Mouse (Mus musculus) neural tube, embryonic 15.5 days (tissue): ENCODE measurements at regions not wholly inside any gene's neighbourhood (a gene's known extent, or its start where the extent isn't known, plus 50 kb on each side); places are given as distances from the start of the nearest gene placed in this dataset.

Experiments
- ATAC-seq: fragments of 200-750 bp; cut with Nextera tagmentation; 2 replicates; pipeline ENCODE4 v1.8.0; 2017; ENCODE audit warnings: mild to moderate bottlenecking, moderate TSS enrichment, moderate library complexity; ENCODE audit not compliant: low FRiP score
- H3K27ac ChIP-seq: fragments of 300-500 bp; sonication (generic); replicated peaks from 2 replicates; pipeline ENCODE4 v1.5.1; 2015; ENCODE audit warnings: mild to moderate bottlenecking, inconsistent platforms
- H3K27me3 ChIP-seq: fragments of 300-500 bp; sonication (generic); replicated peaks from 2 replicates; pipeline ENCODE4 v1.6.1; 2015; ENCODE audit warnings: inconsistent platforms
- H3K36me3 ChIP-seq: fragments of 300-500 bp; sonication (generic); 2 replicates; pipeline ENCODE4 v1.6.1; 2015; ENCODE audit warnings: inconsistent platforms
- H3K4me1 ChIP-seq: fragments of 300-500 bp; sonication (generic); 2 replicates; pipeline ENCODE4 v1.6.1; 2015; ENCODE audit warnings: inconsistent platforms
- H3K4me2 ChIP-seq: fragments of 300-500 bp; sonication (generic); 2 replicates; pipeline ENCODE4 v1.6.1; 2015; ENCODE audit warnings: inconsistent platforms, mild to moderate bottlenecking, moderate library complexity
- H3K4me3 ChIP-seq: fragments of 300-500 bp; sonication (generic); replicated peaks from 2 replicates; pipeline ENCODE4 v1.5.1; 2015; ENCODE audit warnings: mild to moderate bottlenecking, inconsistent platforms
- H3K9ac ChIP-seq: fragments of 300-500 bp; sonication (generic); replicated peaks from 2 replicates; pipeline ENCODE4 v1.6.1; 2015; ENCODE audit warnings: mild to moderate bottlenecking, inconsistent platforms
- H3K9me3 ChIP-seq: fragments of 300-500 bp; sonication (generic); replicated peaks from 2 replicates; pipeline ENCODE4 v1.6.1; 2016; ENCODE audit warnings: inconsistent platforms
- WGBS: fragments of 180-500 bp; shearing (Covaris S2); methylation state at CpG from one replicate; pipeline ENCODE4 v1.1.7; 2015; ENCODE audit warnings: mixed read lengths; 5-methylcytosine and 5-hydroxymethylcytosine counted together

DNA sequence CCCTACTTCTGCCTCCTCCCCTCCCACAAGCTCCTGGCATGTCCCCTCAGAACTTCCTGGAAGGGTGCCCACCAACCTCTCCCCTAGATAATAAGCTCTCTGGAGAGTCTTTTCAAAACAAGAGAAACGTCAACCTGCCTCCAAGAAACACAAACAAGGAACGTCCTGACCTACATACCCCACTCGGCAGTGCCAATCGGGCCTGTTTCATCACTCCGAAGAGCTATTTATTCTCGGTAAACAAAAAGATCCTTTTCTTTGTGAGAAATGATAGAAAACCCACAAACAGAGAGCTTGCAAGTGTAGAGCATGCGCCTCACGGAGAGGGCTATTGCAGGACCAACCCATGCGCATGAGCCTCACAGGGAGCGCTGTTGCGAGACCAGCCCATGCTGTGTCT, 100.9 kb downstream of the Pdcl3 start:
- ATAC-seq = no peak

DNA sequence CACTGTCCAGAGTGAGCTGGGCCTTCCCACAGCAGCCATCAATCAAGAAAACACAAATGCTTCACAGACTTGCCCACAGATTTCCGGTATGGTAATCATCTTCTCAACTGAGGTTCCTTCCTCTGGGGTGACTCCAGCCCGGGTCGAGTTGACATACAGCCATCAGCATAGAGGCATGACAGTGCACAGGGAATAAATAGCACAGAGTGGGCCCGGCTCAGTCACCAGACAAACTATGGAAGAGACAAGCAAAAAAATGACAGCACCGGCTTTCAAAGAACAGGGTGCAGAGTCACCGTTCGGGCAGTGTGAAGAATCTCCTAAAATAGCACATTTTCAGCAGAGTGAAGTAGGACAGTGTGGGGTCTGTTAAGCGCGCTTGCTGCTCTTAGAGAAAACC, 103.7 kb upstream of the Npas2 start:
- H3K4me3 ChIP-seq = no peak overlapping the region
- no peaks in the 10 kb centered on the region for H3K36me3 ChIP-seq
- H3K9me3 ChIP-seq = no peaks in the 10 kb centered on the region
- H3K4me2 ChIP-seq = no peak overlapping the region
- WGBS = 81% methylated on average over 9 of the region's 9 CpGs
- H3K4me1 ChIP-seq = no peaks in the 10 kb centered on the region
- H3K27me3 ChIP-seq = no peaks in the 10 kb centered on the region
- H3K27ac ChIP-seq = no peak overlapping the region
- no peak overlapping the region for H3K9ac ChIP-seq
- ATAC-seq = no peak

More for the DNA sequence above, 100.9 kb downstream of the Pdcl3 start:
- H3K9me3 ChIP-seq = no peaks in the 10 kb centered on the region
- no peaks in the 10 kb centered on the region for H3K27me3 ChIP-seq
- no peak overlapping the region for H3K4me3 ChIP-seq
- no peak overlapping the region for H3K27ac ChIP-seq
- H3K36me3 ChIP-seq = no peaks in the 10 kb centered on the region
- H3K9ac ChIP-seq = no peak overlapping the region
- no peak overlapping the region for H3K4me2 ChIP-seq
- 75% methylated on average over 11 of the region's 11 CpGs for WGBS
- no peaks in the 10 kb centered on the region for H3K4me1 ChIP-seq

DNA sequence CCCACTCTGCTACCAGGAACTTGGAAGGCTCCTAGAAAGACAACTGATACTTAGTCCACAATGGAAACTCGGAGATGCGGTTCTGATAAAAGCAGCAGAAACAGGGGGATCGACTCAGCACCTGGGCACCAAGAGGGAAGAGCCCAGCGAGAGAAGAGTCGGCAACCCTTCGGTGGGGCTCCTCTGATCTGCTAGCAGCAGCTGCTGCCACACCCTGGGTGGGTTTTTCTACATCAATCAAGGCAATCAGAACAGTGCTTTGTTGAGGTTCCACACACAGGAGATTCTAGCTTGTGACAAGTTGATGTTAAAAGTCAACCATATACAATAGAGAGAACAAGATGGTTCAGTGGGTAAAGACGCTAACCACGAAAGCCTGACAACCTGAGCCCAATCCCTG, 102.4 kb upstream of the Npas2 start:
- Histone ChIP-seq H3K27me3 (no peaks in the 10 kb centered on the region), H3K4me3 (no peak overlapping the region), H3K9ac (no peak overlapping the region), H3K4me1 (no peaks in the 10 kb centered on the region), H3K36me3 (no peaks in the 10 kb centered on the region), H3K27ac (no peak overlapping the region), H3K9me3 (no peaks in the 10 kb centered on the region), H3K4me2 (no peak overlapping the region)
- WGBS = 95% methylated on average over 8 of the region's 8 CpGs
- no peak for ATAC-seq

DNA sequence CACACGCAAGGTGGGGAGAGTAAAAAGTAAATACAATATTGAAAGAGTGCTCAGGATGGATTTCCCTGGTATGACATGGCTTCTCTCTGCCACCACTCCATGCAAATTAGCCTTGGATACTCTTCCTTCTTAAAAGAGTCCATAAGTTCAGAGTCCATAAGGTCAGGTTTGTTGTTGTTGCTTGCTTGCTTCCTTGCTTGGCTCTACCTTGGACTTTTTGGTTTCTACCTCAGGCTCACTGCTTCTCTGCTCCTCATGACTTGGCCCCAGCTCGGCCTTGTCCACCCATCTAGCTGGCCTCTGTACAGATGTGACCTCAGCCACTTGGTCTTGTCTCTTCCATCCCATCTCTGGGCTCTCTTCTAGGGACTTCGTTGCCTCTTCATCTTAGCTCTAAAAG, 101.9 kb upstream of the Npas2 start:
- no peaks in the 10 kb centered on the region for H3K36me3 ChIP-seq
- no peak for ATAC-seq
- no peak overlapping the region for H3K4me2 ChIP-seq
- no peak overlapping the region for H3K4me3 ChIP-seq
- H3K9ac ChIP-seq = no peak overlapping the region
- no peak overlapping the region for H3K27ac ChIP-seq
- 93% methylated on average over 3 of the region's 3 CpGs for WGBS
- no peaks in the 10 kb centered on the region for H3K27me3 ChIP-seq
- H3K9me3 ChIP-seq = no peaks in the 10 kb centered on the region
- H3K4me1 ChIP-seq = no peaks in the 10 kb centered on the region

DNA sequence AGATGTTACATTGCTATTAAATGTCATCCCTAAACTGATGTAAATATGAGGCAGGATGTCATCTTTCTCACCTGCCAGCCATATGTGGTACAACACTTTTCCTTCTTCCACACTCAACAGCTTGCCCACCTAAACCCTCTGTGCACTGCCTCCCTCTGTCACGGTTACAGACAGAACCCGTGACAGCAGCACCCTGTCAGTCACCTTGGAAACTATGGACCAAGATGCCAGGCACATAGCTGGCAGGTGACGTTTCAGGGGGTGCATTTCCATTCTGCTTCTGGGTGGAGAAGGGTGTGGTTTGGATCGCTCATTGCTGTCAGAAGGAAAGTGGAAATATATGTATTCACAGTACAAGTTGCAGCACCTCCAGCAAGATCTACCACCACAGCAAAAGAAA, 100.2 kb upstream of the Npas2 start:
- H3K27ac ChIP-seq = no peak overlapping the region
- H3K36me3 ChIP-seq = no peaks in the 10 kb centered on the region
- no peaks in the 10 kb centered on the region for H3K9me3 ChIP-seq
- no peak overlapping the region for H3K9ac ChIP-seq
- H3K4me1 ChIP-seq = no peaks in the 10 kb centered on the region
- ATAC-seq = no peak
- WGBS = 88% methylated on average over 4 of the region's 4 CpGs
- H3K27me3 ChIP-seq = no peaks in the 10 kb centered on the region
- H3K4me2 ChIP-seq = no peak overlapping the region
- H3K4me3 ChIP-seq = no peak overlapping the region

DNA sequence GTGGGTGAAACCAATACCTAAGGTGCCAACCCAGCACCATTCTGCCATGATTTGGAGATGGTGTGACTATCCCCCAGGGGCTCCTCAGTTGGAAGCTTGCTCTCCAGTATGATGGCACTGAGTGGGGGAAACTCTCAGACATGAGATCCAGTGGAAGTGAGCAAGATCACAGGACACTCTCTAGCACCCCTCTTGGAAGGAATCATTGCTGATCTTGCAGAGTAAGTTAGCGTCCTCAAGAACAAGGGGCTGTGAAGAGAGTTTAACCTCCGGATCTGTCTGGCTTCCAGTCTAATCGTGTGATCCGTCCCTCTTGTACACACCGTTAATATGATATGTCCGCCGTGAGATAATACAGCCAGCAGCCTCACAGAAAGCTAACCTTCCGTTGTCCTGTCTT, 99.5 kb upstream of the Npas2 start:
- ATAC-seq = no peak
- Histone ChIP-seq H3K27me3 (no peaks in the 10 kb centered on the region), H3K4me3 (no peak overlapping the region), H3K9me3 (no peaks in the 10 kb centered on the region), H3K36me3 (no peaks in the 10 kb centered on the region), H3K4me2 (no peak overlapping the region), H3K27ac (no peak overlapping the region), H3K9ac (no peak overlapping the region), H3K4me1 (no peaks in the 10 kb centered on the region)
- 94% methylated on average over 8 of the region's 8 CpGs for WGBS

DNA sequence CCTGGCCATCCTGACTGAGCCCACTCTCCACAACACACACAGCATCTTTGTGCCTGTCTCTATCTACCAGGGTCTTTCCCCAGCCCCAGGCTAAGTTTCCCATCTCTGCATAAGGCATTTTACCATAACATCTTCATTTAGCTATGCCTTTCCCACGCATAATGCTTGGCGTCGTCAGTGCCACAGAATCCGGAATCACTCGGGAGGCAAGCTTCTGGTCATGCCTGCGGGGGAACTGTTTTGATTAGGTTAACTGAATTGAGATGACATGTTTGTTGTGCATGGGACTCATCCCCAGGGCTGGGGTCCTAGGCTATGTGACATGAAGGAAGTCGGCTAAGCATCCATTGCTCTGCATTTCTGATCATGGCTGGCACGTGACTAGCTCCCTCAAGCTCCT, 97.6 kb upstream of the Npas2 start:
- Histone ChIP-seq H3K4me3 (no peak overlapping the region), H3K9ac (no peak overlapping the region), H3K27me3 (no peaks in the 10 kb centered on the region), H3K4me2 (no peak overlapping the region), H3K27ac (no peak overlapping the region), H3K4me1 (no peaks in the 10 kb centered on the region), H3K36me3 (no peaks in the 10 kb centered on the region), H3K9me3 (no peaks in the 10 kb centered on the region)
- WGBS = 90% methylated on average over 8 of the region's 8 CpGs
- ATAC-seq = no peak

DNA sequence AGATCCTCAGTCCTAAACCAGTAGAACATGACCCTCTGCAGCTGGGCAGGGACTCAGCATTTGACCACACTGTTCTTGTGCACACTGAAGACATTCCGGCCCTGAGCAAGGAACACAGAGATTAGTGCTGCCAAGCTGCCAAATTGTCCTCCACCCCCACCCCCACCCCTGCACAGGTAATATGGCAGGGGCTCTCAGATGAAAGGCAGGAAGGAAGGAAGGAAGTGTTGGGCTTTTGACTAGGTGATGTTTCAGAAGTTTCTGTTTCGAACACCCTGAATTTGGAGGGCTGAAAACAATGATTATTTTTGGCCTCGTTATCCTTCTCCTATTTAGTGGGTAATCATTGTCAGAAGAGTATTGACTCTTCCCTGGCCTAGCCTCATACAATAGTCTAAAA, 96.8 kb upstream of the Npas2 start:
- Histone ChIP-seq H3K27ac (no peak overlapping the region), H3K27me3 (no peaks in the 10 kb centered on the region), H3K4me3 (no peak overlapping the region), H3K9me3 (no peaks in the 10 kb centered on the region), H3K4me1 (no peaks in the 10 kb centered on the region), H3K9ac (no peak overlapping the region), H3K36me3 (no peaks in the 10 kb centered on the region), H3K4me2 (no peak overlapping the region)
- ATAC-seq = no peak
- 83% methylated on average over 3 of the region's 3 CpGs for WGBS

DNA sequence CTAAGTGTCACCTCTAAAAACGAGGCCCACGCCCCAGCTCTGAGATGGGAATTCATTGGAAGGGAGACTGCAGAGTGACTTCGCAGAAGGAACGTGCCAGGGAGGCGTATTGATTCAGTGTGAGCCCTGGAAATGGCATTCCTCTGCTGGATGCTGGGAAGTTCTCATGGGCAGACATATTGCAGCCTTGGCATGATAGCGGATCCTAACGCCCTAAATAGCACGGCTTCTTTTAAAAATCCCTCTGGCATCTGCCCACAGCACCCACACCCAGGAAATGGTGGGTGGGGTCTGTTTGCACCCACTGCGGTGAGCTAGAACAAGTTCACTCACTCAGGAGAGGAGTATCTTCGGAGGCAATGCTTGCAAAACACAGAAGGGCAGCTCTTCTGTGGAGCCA, 96.0 kb upstream of the Npas2 start:
- WGBS = 89% methylated on average over 10 of the region's 10 CpGs
- Histone ChIP-seq H3K36me3 (no peaks in the 10 kb centered on the region), H3K4me3 (no peak overlapping the region), H3K27me3 (no peaks in the 10 kb centered on the region), H3K4me1 (no peaks in the 10 kb centered on the region), H3K9ac (no peak overlapping the region), H3K9me3 (no peaks in the 10 kb centered on the region), H3K4me2 (no peak overlapping the region), H3K27ac (no peak overlapping the region)
- ATAC-seq = no peak

DNA sequence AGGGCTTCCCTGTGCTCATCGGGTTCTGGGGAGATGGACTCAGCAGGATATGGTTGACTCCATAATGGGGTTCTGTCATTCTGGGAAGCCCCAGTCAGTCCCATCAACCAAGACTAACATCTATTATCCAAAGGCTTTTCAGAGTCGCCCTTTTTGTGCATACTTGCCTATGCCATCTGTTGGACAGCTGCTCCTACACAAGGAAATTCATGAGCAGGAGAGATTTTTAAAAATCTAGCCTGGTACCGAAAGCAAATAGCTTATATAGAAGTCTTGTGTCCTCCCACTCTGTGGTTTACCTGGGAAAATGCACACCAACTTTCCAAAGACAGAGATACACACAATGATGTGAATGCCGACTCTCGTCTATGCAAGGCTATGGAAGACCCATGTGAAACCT, 95.4 kb upstream of the Npas2 start:
- no peak overlapping the region for H3K9ac ChIP-seq
- no peaks in the 10 kb centered on the region for H3K4me1 ChIP-seq
- no peaks in the 10 kb centered on the region for H3K27me3 ChIP-seq
- H3K4me2 ChIP-seq = no peak overlapping the region
- no peaks in the 10 kb centered on the region for H3K36me3 ChIP-seq
- H3K4me3 ChIP-seq = no peak overlapping the region
- no peak overlapping the region for H3K27ac ChIP-seq
- no peaks in the 10 kb centered on the region for H3K9me3 ChIP-seq
- whole genome bisulfite sequencing = 85% methylated on average over 5 of the region's 5 CpGs
- ATAC-seq = no peak

DNA sequence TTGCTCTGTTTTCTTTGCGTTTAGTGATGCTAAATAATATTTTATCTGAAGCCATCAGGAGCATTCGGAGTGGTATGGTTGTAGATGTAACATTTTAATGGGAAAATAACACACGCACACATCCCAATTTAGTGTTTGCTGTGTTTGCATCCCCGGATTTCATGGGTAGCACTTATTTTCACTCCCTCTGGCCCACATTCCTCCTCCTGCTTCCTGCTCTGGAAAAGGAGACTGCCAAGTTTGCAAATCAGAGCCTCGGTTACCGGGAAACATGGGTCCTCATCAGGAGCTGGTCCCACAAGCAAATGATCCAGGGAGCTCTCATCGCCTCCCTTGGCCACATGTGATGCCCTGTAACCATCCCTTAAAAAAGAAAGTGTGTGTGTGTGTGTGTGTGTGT, 94.3 kb upstream of the Npas2 start:
- ATAC-seq = no peak
- Histone ChIP-seq H3K4me2 (no peak overlapping the region), H3K4me1 (no peaks in the 10 kb centered on the region), H3K9ac (no peak overlapping the region), H3K4me3 (no peak overlapping the region), H3K27ac (no peak overlapping the region), H3K36me3 (no peaks in the 10 kb centered on the region), H3K27me3 (no peaks in the 10 kb centered on the region), H3K9me3 (no peaks in the 10 kb centered on the region)
- WGBS = 88% methylated on average over 7 of the region's 7 CpGs

DNA sequence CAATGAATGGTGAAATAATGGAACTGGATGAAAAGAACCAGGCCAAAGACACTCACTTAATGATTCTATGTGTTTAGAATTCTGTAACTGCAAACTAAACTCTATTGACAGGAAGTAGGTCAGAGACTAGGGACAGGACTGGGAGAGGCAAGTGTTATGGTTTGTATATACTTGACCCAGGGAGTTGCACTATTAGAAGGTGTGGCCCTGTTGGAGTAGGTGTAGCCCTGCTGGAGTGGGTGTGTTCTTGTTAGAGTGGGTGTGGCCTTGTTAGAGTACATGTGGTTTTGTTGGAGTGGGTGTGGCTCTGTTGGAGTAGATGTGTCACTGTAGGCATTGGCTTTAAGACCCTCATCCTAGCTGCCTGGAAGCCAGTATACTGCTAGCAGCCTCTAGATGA, 93.0 kb upstream of the Npas2 start:
- ATAC-seq = no peak
- H3K4me2 ChIP-seq = no peak overlapping the region

DNA sequence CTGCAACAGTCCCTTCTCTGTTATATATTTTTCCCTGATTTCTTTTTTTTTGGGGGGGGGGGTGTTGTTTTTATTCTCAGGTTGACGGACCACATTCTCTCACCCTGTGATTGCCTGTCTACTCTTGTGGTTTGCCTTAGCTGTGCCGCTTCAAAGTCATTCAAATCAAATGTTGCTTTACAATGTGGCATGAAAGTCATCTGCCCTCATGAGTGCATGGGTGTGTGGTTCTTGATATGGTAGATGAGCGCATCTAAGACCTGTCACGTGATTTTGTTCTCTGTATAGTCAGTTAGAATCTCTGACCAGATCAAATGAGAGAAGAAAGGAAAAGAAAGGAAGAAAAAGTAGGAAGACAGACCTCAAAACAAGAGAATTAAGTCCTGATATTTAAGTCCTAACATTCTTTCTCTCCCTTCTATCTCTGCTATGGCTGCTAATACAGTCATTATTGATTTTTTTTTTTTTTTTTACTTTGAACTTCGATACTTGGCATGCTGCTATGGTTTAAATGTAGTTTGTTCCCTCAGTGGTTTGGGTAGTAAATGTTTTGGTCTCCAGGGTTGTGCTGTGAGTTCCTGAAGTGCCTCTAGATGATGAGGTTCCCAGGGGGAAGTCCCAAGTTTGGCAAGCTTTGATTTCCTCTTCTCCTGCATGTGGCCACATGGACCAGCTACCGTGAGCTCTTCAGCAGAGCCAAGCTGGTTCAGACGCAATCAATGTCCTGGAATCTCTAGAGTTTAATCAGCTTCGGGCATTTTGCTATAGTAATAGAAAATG, 91.2 kb upstream of the Npas2 start:
- H3K9ac ChIP-seq = no peak overlapping the region
- ATAC-seq = no peak
- no peak overlapping the region for H3K27ac ChIP-seq
- no peak overlapping the region for H3K4me3 ChIP-seq
- no peaks in the 10 kb centered on the region for H3K4me1 ChIP-seq
- no peak overlapping the region for H3K4me2 ChIP-seq
- H3K27me3 ChIP-seq = no peaks in the 10 kb centered on the region
- no peaks in the 10 kb centered on the region for H3K36me3 ChIP-seq
- WGBS = 84% methylated on average over 8 of the region's 8 CpGs
- no peaks in the 10 kb centered on the region for H3K9me3 ChIP-seq

More for the DNA sequence above, 93.0 kb upstream of the Npas2 start:
- no peak overlapping the region for H3K9ac ChIP-seq
- H3K27me3 ChIP-seq = no peaks in the 10 kb centered on the region
- no peaks in the 10 kb centered on the region for H3K36me3 ChIP-seq
- no peaks in the 10 kb centered on the region for H3K4me1 ChIP-seq
- H3K4me3 ChIP-seq = no peak overlapping the region
- no peak overlapping the region for H3K27ac ChIP-seq
- no peaks in the 10 kb centered on the region for H3K9me3 ChIP-seq
